Mouse (Mus musculus) neural tube, embryonic 14.5 days (tissue): ENCODE measurements around the gene Anapc15. TPM values are rescaled to one million over a fixed set of nuclear protein-coding genes. Genes with fewer than 3 reads are reported as not detected.
"Not testable (repeated sequence)": the region's sequence is repeated elsewhere in the genome, so short reads cannot be mapped to it uniquely, and the experiment has no call there.

Experiments used
- ATAC-seq: fragments of 200-750 bp; cut with Nextera tagmentation; 2 replicates; pipeline ENCODE4 v1.8.0; 2017; ENCODE audit warnings: low read depth, mild to moderate bottlenecking, moderate TSS enrichment, moderate library complexity
- H3K27ac ChIP-seq: fragments of 300-500 bp; sonication (generic); 2 replicates; pipeline ENCODE4 v1.5.1; 2014; ENCODE audit warnings: low read depth, mild to moderate bottlenecking, control low read depth, low read length, moderate library complexity, mixed read lengths
- H3K27me3 ChIP-seq: fragments of 300-500 bp; sonication (generic); 2 replicates; pipeline ENCODE4 v1.6.1; 2014; ENCODE audit warnings: low read length; ENCODE audit not compliant: control insufficient read depth, insufficient read depth
- H3K36me3 ChIP-seq: fragments of 300-500 bp; sonication (generic); 2 replicates; pipeline ENCODE4 v1.6.1; 2014; ENCODE audit warnings: low read length, mixed read lengths; ENCODE audit not compliant: control insufficient read depth, insufficient read depth
- H3K4me1 ChIP-seq: fragments of 300-500 bp; sonication (generic); 2 replicates; pipeline ENCODE4 v1.6.1; 2014; ENCODE audit warnings: low read length; ENCODE audit not compliant: control insufficient read depth, insufficient read depth
- H3K4me2 ChIP-seq: fragments of 300-500 bp; sonication (generic); 2 replicates; pipeline ENCODE4 v1.6.1; 2014; ENCODE audit warnings: mild to moderate bottlenecking, low read depth, low read length, control low read depth
- H3K4me3 ChIP-seq: fragments of 300-500 bp; sonication (generic); 2 replicates; pipeline ENCODE4 v1.5.1; 2014; ENCODE audit warnings: low read depth, low read length, control low read depth, mixed read lengths
- H3K9ac ChIP-seq: fragments of 300-500 bp; sonication (generic); replicated peaks from 2 replicates; pipeline ENCODE4 v1.6.1; 2014; ENCODE audit warnings: low read depth, mild to moderate bottlenecking, control low read depth, low read length, mixed read lengths
- H3K9me3 ChIP-seq: fragments of 300-500 bp; sonication (generic); 2 replicates; pipeline ENCODE4 v1.6.1; 2016; ENCODE audit warnings: low read length; ENCODE audit not compliant: control insufficient read depth
- WGBS: fragments of 180-500 bp; shearing (Covaris S2); extraction: QIAGEN DNeasy Blood & Tissue Kit; methylation state at CpG from one replicate; pipeline ENCODE4 v1.1.7; 2014; 5-methylcytosine and 5-hydroxymethylcytosine counted together
- microRNA-seq: library from miRNA; unstranded; fragments of <30 nt; microRNA quantifications from one replicate; pipeline ENCODE4, GENCODE M21; 2016
- polyA plus RNA-seq: library from polyadenylated mRNA; unstranded; fragments of >200 nt; fragmentation: Nextera tagmentation; extraction: Ambion mirVana; gene quantifications from 2 replicates; pipeline ENCODE4 v1.2.1, GENCODE M21; 2014

Anapc15 gene
- polyA plus RNA-seq, 1 experiment from 2014 or later, result 77.4 TPM

DNA sequence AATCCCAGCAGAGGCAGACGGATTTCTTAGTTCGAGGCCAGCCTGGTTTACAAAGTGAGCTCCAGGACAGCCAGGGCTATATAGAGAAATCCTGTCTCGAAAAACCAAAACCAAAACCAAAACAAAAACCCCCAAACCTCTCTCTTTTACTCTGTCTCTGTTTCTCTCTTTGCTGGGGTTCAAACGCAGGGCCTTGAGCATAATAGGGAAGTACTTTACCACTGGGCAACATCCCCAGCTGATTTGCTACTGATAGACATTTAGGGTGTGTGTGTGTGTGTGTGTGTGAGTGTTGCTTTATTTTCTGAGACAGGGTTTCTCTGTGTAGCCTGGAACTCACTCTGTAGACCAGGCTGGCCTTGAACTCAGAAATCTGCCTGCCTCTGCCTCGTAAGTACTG, 85.5 kb downstream of the Anapc15 start:
- not testable (repeated sequence) for H3K4me3 ChIP-seq, H3K27me3 ChIP-seq, H3K9me3 ChIP-seq, H3K4me2 ChIP-seq, ATAC-seq, H3K27ac ChIP-seq, H3K9ac ChIP-seq, H3K36me3 ChIP-seq, H3K4me1 ChIP-seq
- 97% methylated on average over 5 of the region's 5 CpGs for WGBS

Small RNAs within 50 kb of the gene (microRNA-seq; reads per million reads assigned to microRNA genes)
- not detected for gene Gm22655

Other genes with a start within 250 kb of the Anapc15 start
- gene Clpb, start 200.1 kb upstream of the Anapc15 start, polyA plus RNA-seq, result 36.1 and 37.5 TPM in 2 replicates
- gene Phox2a, start 45.4 kb upstream of the Anapc15 start, polyA plus RNA-seq, result 1.8 and 2.4 TPM in 2 replicates
- gene Inppl1, start 25.5 kb upstream of the Anapc15 start, polyA plus RNA-seq, result 6.6 and 9.3 TPM in 2 replicates
- 3.5 TPM in 1 of 2 replicates, not detected in the other for gene Folr2, start 6.5 kb upstream of the Anapc15 start, polyA plus RNA-seq
- 1.1 and 1.4 TPM in 2 replicates for gene Folr1, start 7.1 kb downstream of the Anapc15 start, polyA plus RNA-seq
- gene Lamtor1, start 42.2 kb downstream of the Anapc15 start, polyA plus RNA-seq, result 134 and 147 TPM in 2 replicates
- 0.25 and 0.31 TPM in 2 replicates for gene Tomt, start 42.6 kb downstream of the Anapc15 start, polyA plus RNA-seq
- gene Lrrc51, start 70.2 kb downstream of the Anapc15 start, polyA plus RNA-seq, result 7.2 and 8.3 TPM in 2 replicates
- 52.4 and 54.0 TPM in 2 replicates for gene Numa1, start 70.4 kb downstream of the Anapc15 start, polyA plus RNA-seq
- 3.5 and 4.7 TPM in 2 replicates for gene Il18bp, start 155.0 kb downstream of the Anapc15 start, polyA plus RNA-seq
- gene Rnf121, start 201.8 kb downstream of the Anapc15 start, polyA plus RNA-seq, result 31.3 and 35.4 TPM in 2 replicates
- gene Xndc1, start 201.8 kb downstream of the Anapc15 start, polyA plus RNA-seq, result 20.3 and 22.0 TPM in 2 replicates
- 0.98 and 1.5 TPM in 2 replicates for gene Xntrpc, start 202.0 kb downstream of the Anapc15 start, polyA plus RNA-seq
- not detected in 2 replicates for gene Trpc2, start 219.4 kb downstream of the Anapc15 start, polyA plus RNA-seq
- gene Art1, start 238.0 kb downstream of the Anapc15 start, polyA plus RNA-seq, result 0.50 and 0.58 TPM in 2 replicates
- 0.13 TPM in 1 of 2 replicates, not detected in the other for gene Art5, start 245.8 kb downstream of the Anapc15 start, polyA plus RNA-seq